Mouse (Mus musculus) left cerebral cortex, postnatal 14 days (tissue): Measurements from ENCODE around the gene Ints11. TPM values are rescaled to one million over a fixed set of nuclear protein-coding genes. Genes with fewer than 3 reads are reported as not detected.

Source experiments
- DNase-seq, 2 experiments: peaks; one replicate each; pipeline ENCODE4 v3.0.0; 2021 to 2022; ENCODE audit warnings: low spot score in 2 of 2, mixed read lengths in 1 of 2
- intact Hi-C: fragments of 180-260 bp; cut with DNase I; formaldehyde crosslinking; loops from one replicate; pipeline ENCODE4 v1.15.1; 2025
- total RNA-seq, 2 experiments: library from RNA; stranded (reverse); gene quantifications; 2 replicates each; pipeline ENCODE4 v1.2.3; 2021

Gene Ints11
- total RNA-seq, 2 experiments from 2014 or later = 34.4 to 38.4 TPM

DNA sequence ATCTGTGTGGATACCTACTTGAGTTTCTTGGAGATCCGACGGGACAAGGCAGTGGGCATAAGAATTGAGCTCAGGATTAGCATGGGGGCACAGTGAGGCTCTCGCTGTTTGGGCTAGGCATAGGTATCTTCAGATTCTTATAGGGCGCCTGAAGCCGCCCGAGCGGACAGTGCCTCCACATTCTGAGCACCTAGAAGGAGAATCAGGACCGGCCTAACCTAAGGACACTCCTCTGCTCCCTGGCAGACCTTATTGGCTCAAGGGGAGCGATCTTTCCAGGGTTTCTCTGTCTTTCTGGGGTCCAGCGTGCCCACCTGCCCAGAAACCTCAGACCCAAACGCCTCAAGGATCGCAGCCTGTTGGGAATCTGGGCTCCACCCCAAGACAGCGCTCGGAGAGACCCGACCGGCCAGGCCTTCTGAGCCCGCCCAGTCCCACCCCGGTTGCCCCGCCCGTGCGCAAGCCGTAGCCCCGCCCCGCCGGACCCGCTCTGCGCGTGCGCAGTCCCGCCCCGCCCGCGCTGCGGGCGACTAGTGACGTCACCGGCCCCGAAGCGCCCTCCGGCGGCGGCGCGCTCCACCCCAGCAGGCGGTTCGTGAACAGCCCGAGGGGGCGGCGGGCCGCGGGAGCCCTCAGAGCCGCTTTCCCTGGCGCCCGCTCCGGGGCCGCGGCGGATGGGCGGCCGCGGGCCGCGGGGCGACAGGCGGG lies 22.3 kb upstream of the Ints11 start, which contains the start of gene Dvl1:
Gene Dvl1, plus strand, starts transcription at position 532 of the 708 bp plus-strand sequence.
- intact Hi-C loops = no loop called here
- DNase-seq = peak; percentile 90 to 96

- DNase-seq = no peak
- intact Hi-C loops = no loop called here
Measured at GRCm38 (mm10) chr4:155847591-155848352, 21.6 kb upstream of the Ints11 start.

DNA sequence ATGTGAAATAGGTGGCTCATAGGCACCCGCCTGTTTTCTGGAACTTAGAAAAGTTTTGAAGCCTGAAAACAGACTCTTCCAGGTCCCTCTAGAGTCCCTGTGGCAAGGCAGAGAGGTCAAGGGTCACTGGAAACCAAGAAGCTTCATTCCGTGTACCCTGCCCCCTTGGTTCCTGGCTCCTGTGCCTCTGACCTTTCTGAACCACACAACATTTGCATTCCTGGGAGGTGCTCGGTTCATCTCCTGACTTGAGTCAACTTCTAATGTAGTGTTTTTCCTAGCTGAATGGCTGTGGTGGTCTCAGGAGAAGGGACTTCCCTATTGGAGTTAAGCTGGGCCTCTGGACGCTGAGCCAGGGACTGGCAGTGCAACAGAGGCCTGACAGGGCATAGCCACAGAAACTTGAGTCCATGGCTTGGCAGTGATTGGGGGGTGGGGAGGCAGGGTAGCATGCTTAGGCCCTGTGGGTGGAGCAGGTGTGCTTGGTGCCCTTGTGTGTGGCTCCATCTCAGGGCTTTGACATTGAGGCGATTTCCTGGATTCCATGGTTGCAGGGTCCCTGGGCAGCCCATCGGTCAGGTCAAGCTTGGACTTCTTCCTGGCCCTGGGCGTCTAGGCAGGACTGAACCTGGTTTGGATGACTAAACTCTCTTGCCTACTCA lies 20.8 kb upstream of the Ints11 start:
- intact Hi-C loops = no loop called here

GRCm38 (mm10) chr4:155849391-155849790 lies 20.0 kb upstream of the Ints11 start:
- intact Hi-C loops = no loop called here
- no peak for DNase-seq

More for the DNA sequence above, 20.8 kb upstream of the Ints11 start:
- DNase-seq = no peak

DNA sequence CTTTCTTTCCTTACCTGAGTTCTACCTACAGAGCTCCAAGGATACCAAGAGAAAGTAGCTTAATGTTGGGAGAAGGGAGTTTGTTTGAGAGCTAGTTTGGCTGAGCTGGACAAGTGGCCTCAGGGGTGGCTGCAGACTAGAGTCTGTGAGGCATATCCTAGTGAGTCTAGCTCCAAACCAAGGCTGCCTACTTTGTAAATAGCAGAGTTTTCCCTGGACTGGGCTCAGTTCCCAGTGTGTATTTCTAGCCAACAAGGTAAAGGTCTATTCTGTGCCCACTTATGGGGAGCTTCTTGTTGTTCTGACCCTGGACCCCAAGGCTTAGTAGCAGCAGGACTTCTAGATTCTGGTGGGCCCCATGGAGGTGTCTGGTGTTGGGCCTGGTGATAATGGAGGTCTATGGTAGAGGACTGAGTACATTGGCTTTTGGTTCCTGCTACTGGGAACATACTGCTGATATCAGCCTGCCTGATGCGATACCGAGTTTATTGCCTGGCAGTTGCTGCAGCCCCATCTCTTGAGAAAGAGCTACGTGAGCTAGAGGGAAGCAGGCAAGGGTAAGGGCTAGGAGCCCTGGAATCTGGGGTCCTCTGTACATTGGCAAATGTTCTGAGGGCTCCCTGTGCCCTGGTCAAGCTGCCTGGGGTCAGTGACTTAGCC lies 19.4 kb upstream of the Ints11 start:
- intact Hi-C loops = no loop called here
- DNase-seq = no peak

DNA sequence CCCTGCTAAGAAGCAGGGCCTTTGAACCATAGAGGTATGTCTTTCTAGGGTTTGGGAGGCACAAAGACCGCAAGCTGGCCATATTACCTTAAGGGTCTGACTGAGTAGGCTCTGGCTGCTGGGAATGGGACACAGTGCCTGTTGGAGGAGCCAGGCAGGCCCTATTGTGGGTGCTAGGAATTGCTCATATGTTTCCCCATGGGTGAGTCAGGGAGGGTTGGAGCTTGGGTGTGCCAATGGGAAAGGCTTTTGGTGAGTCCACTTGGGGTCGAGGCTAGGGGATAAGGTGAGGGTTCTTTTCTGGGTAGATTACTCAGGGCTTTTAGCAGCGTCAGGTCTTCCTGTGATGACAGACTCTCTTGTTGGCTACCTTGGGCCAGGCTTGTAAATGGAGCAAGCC lies 18.0 kb upstream of the Ints11 start:
- intact Hi-C loops = no loop called here
- no peak for DNase-seq

GRCm38 (mm10) chr4:155851951-155852411 lies 17.4 kb upstream of the Ints11 start:
- intact Hi-C loops = no loop called here
- DNase-seq = no peak

- DNase-seq = no peak
- intact Hi-C loops = no loop called here
Measured at GRCm38 (mm10) chr4:155853421-155853820, 15.9 kb upstream of the Ints11 start.

GRCm38 (mm10) chr4:155854991-155855390 lies 14.4 kb upstream of the Ints11 start:
- intact Hi-C loops = no loop called here
- no peak for DNase-seq

GRCm38 (mm10) chr4:155856071-155856470 lies 13.3 kb upstream of the Ints11 start:
- DNase-seq = no peak
- intact Hi-C loops = no loop called here

GRCm38 (mm10) chr4:155856881-155857280 lies 12.5 kb upstream of the Ints11 start:
- no peak for DNase-seq
- intact Hi-C loops = no loop called here

GRCm38 (mm10) chr4:155859318-155859717 lies 10.0 kb upstream of the Ints11 start:
- DNase-seq = no peak
- intact Hi-C loops = no loop called here

DNA sequence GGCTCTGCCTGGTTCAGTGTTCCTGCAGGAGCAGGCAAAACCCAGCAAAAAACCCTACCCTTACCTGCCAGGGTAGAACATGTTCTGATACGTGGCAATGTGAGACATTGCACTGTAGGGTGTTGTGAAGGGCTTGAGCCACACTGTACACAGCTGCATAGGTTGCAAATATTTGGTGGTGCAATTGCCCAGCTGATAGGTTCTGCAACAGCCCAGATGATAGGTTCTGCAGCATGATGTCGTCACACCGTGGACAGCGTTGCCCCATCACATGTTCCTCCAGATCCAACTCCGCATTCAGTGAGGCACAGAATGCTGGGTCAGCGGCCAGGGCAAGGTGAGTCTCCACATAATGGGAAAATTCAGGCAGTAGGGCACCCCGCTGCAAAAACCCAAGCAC lies 7.6 kb upstream of the Ints11 start:
- intact Hi-C loops = no loop called here
- DNase-seq = no peak

GRCm38 (mm10) chr4:155863001-155863400 lies 6.3 kb upstream of the Ints11 start, which contains the start of gene Tas1r3:
Tas1r3 (minus strand) TSS chr4:155863362.
- DNase-seq = no peak
- intact Hi-C loops = no loop called here

DNA sequence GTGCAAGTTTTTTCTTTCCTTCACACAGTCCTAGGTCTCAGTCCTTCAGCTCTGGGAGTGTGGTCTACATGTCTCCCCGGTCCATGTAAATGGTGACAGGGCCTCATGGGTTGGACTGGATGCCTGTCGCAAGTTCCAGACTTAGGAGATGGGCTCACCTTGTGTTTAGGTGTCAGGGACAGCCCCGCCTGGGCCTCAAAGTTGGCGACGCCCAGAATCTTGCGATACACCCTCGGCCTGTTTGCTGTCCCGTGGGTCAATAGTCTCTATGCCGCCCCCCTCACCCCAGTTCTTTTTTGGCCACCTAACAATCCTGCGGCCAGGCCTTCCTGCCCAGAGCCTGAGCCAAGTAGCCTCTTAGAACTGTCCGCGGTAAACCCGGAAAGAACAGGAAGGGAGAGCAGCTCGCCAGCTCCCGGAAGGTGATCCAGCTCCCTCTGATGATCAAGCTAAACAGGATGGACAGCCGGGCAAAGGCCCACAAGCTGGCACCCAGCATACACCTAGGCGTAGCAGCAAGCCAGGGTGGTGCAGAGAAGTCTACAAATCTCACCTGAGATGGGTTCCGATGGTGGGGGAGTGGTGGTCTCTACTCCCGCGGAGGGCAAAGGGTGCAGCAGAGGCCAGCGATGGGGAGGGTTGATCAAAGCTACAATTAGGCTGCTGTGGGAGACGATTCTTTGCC lies 590 bp upstream of the Ints11 start:
- intact Hi-C loops = no loop called here
- DNase-seq = no peak

DNA sequence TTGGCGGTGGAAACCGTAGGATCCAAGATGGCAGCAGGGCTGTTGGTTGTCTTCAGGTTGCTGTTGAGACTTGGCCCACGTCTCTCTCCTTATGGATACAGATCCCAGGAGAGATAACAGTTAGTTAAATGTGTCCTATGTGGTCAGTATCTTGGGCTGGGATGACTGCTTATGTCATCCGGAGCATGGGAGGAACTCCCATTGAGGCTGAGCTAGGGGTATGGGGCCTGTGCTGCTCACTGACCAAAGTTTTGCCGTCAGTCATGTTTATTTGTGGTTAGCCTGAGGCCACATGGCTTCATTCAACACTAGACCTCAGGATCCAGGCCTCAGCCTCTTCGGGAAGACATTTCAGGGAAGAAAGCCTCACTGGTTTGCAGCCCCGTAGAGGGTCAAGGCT lies 2.1 kb downstream of the Ints11 start:
- DNase-seq = no peak
- intact Hi-C loops = no loop called here

GRCm38 (mm10) chr4:155883587-155883986 lies 14.2 kb downstream of the Ints11 start:
- intact Hi-C loops = no loop called here
- DNase-seq = no peak

- DNase-seq = no peak
- intact Hi-C loops = no loop called here
Measured at GRCm38 (mm10) chr4:155886330-155886729, 17.0 kb downstream of the Ints11 start.

GRCm38 (mm10) chr4:155887674-155888073 lies 18.3 kb downstream of the Ints11 start:
- DNase-seq = no peak
- intact Hi-C loops = no loop called here
